Mouse (Mus musculus): Measurements from ENCODE around the gene Msantd1. TPM values are rescaled to one million over a fixed set of nuclear protein-coding genes. Genes with fewer than 3 reads are reported as not detected.

Gene Msantd1
- total and polyA plus RNA-seq, 2 experiments from 2014 or later: 13.3 to 17.0 TPM

- no peak for ATAC-seq (ENCODE audit: low FRiP score)
- no peaks in the 10 kb centered on the region for H3K4me1 ChIP-seq (ENCODE audit: insufficient read depth, low read length)
- no peaks in the 10 kb centered on the region for H3K9me3 ChIP-seq (ENCODE audit: low read length)
- H3K4me2 ChIP-seq (ENCODE audit: low read depth, low read length, poor library complexity, severe bottlenecking): no peak overlapping the region
- no peaks in the 10 kb centered on the region for H3K27me3 ChIP-seq (ENCODE audit: insufficient read depth, low read length)
- no peak overlapping the region for H3K27ac ChIP-seq (ENCODE audit: low read depth, low read length)
- no peak overlapping the region for H3K9ac ChIP-seq (replicated peaks; ENCODE audit: low read length, poor library complexity, severe bottlenecking)
- no peak overlapping the region for H3K4me3 ChIP-seq (ENCODE audit: low read depth, low read length)
- H3K36me3 ChIP-seq (ENCODE audit: insufficient read depth, low read length): peaks cover 56% of the 10 kb centered on the region
- WGBS: 73% methylated on average over 9 of the region's 9 CpGs
- TF ChIP-seq CTCF (IDR thresholded peaks at IDR 0.05): no peak
- no peak for DNase-seq (ENCODE audit: low spot score)
Observed at GRCm38 (mm10) chr5:34908726-34909633, 1.2 kb downstream of the Msantd1 start.

- peaks cover 47% of the 10 kb centered on the region for H3K36me3 ChIP-seq (ENCODE audit: insufficient read depth, low read length)
- no peak overlapping the region for H3K9ac ChIP-seq (replicated peaks; ENCODE audit: low read length, poor library complexity, severe bottlenecking)
- H3K4me1 ChIP-seq (ENCODE audit: insufficient read depth, low read length): no peaks in the 10 kb centered on the region
- no peaks in the 10 kb centered on the region for H3K9me3 ChIP-seq (ENCODE audit: low read length)
- no peak for ATAC-seq (ENCODE audit: low FRiP score)
- WGBS: 96% methylated on average over 1 of the region's 1 CpGs
- no peak for TF ChIP-seq CTCF (IDR thresholded peaks at IDR 0.05)
- DNase-seq (ENCODE audit: low spot score): no peak
- H3K27me3 ChIP-seq (ENCODE audit: insufficient read depth, low read length): no peaks in the 10 kb centered on the region
- H3K4me3 ChIP-seq (ENCODE audit: low read depth, low read length): no peak overlapping the region
- no peak overlapping the region for H3K27ac ChIP-seq (ENCODE audit: low read depth, low read length)
- no peak overlapping the region for H3K4me2 ChIP-seq (ENCODE audit: low read depth, low read length, poor library complexity, severe bottlenecking)
Observed at GRCm38 (mm10) chr5:34909634-34910503, 2.1 kb downstream of the Msantd1 start.

GRCm38 (mm10) chr5:34910504-34910815 is 2.6 kb downstream of the Msantd1 start:
- no peaks in the 10 kb centered on the region for H3K9me3 ChIP-seq (ENCODE audit: low read length)
- ATAC-seq (ENCODE audit: low FRiP score) (no peak), DNase-seq (ENCODE audit: low spot score) (no peak)
- H3K27ac ChIP-seq (ENCODE audit: low read depth, low read length): no peak overlapping the region
- no peak overlapping the region for H3K4me2 ChIP-seq (ENCODE audit: low read depth, low read length, poor library complexity, severe bottlenecking)
- H3K36me3 ChIP-seq (ENCODE audit: insufficient read depth, low read length): peaks cover 43% of the 10 kb centered on the region
- no peaks in the 10 kb centered on the region for H3K27me3 ChIP-seq (ENCODE audit: insufficient read depth, low read length)
- no peak for TF ChIP-seq CTCF (IDR thresholded peaks at IDR 0.05)
- WGBS: 73% methylated on average over 4 of the region's 4 CpGs
- no peak overlapping the region for H3K4me3 ChIP-seq (ENCODE audit: low read depth, low read length)
- no peak overlapping the region for H3K9ac ChIP-seq (replicated peaks; ENCODE audit: low read length, poor library complexity, severe bottlenecking)
- no peaks in the 10 kb centered on the region for H3K4me1 ChIP-seq (ENCODE audit: insufficient read depth, low read length)

GRCm38 (mm10) chr5:34915801-34916200 is 8.0 kb downstream of the Msantd1 start:
- TF ChIP-seq CTCF (IDR thresholded peaks at IDR 0.05): peak; percentile 98
- no peaks in the 10 kb centered on the region for H3K27me3 ChIP-seq (ENCODE audit: insufficient read depth, low read length)
- WGBS: 4% methylated on average over 1 of the region's 1 CpGs
- H3K4me2 ChIP-seq (ENCODE audit: low read depth, low read length, poor library complexity, severe bottlenecking): no peak overlapping the region
- no peak overlapping the region for H3K4me3 ChIP-seq (ENCODE audit: low read depth, low read length)
- no peak overlapping the region for H3K9ac ChIP-seq (replicated peaks; ENCODE audit: low read length, poor library complexity, severe bottlenecking)
- H3K36me3 ChIP-seq (ENCODE audit: insufficient read depth, low read length): no peaks in the 10 kb centered on the region; the same call in 1 of the 2 replicates
- peaks cover 11% of the 10 kb centered on the region; the same call in 1 of the 2 replicates for H3K4me1 ChIP-seq (ENCODE audit: insufficient read depth, low read length)
- H3K9me3 ChIP-seq (ENCODE audit: low read length): no peaks in the 10 kb centered on the region
- H3K27ac ChIP-seq (ENCODE audit: low read depth, low read length): no peak overlapping the region
- DNase-seq (ENCODE audit: low spot score) (peak; percentile 82), ATAC-seq (ENCODE audit: low FRiP score) (peak; percentile 53; the same call in 1 of the 2 replicates)

- no peak overlapping the region for H3K4me3 ChIP-seq (ENCODE audit: low read depth, low read length)
- peaks cover 11% of the 10 kb centered on the region; the same call in 1 of the 2 replicates for H3K4me1 ChIP-seq (ENCODE audit: insufficient read depth, low read length)
- no peak overlapping the region for H3K9ac ChIP-seq (replicated peaks; ENCODE audit: low read length, poor library complexity, severe bottlenecking)
- no peaks in the 10 kb centered on the region for H3K27me3 ChIP-seq (ENCODE audit: insufficient read depth, low read length)
- DNase-seq (ENCODE audit: low spot score) (peak; percentile 73), ATAC-seq (ENCODE audit: low FRiP score) (peak; percentile 55)
- H3K4me2 ChIP-seq (ENCODE audit: low read depth, low read length, poor library complexity, severe bottlenecking): no peak overlapping the region
- peak overlapping the region; percentile 68 for H3K27ac ChIP-seq (ENCODE audit: low read depth, low read length)
- TF ChIP-seq CTCF (IDR thresholded peaks at IDR 0.05): no peak
- WGBS: 33% methylated on average over 10 of the region's 10 CpGs
- no peaks in the 10 kb centered on the region for H3K9me3 ChIP-seq (ENCODE audit: low read length)
- H3K36me3 ChIP-seq (ENCODE audit: insufficient read depth, low read length): peaks cover 8% of the 10 kb centered on the region
Observed at GRCm38 (mm10) chr5:34917234-34917655, 9.4 kb downstream of the Msantd1 start.

Measured in midbrain, postnatal 0 days (tissue).